Mouse (Mus musculus): ENCODE results near the gene Rbl2.

The Rbl2 gene

GRCm38 (mm10) chr8:91170152-91170551 lies 100.3 kb downstream of the Rbl2 start:
- DNase-seq (ENCODE audit: low spot score): no peak

- DNase-seq (ENCODE audit: low spot score): no peak
Measured at GRCm38 (mm10) chr8:91170914-91171313, 101.1 kb downstream of the Rbl2 start.

- DNase-seq (ENCODE audit: low spot score): no peak
Measured at GRCm38 (mm10) chr8:91171605-91172004, 101.7 kb downstream of the Rbl2 start.
